Mouse (Mus musculus): ENCODE measurements around the gene Fbxw17.
"Not testable (repeated sequence)": the region's sequence is repeated elsewhere in the genome, so short reads cannot be mapped to it uniquely, and the experiment has no call there.

Fbxw17 gene

GRCm38 (mm10) chr13:50417389-50418183, at the start of gene Fbxw17:
Gene Fbxw17 (plus strand): TSS chr13:50417864.
- DNase-seq, result peak; percentile 71

GRCm38 (mm10) chr13:50372934-50373705, 44.5 kb upstream of the Fbxw17 start:
- not testable (repeated sequence) for DNase-seq

GRCm38 (mm10) chr13:50389146-50389545, 28.5 kb upstream of the Fbxw17 start:
- DNase-seq, result not testable (repeated sequence)

- no peak for DNase-seq
These were observed 757 bp downstream of the Fbxw17 start for GRCm38 (mm10) chr13:50418421-50418820.

GRCm38 (mm10) chr13:50423625-50424209, 6.1 kb downstream of the Fbxw17 start:
- no peak for DNase-seq

- no peak for DNase-seq
These were observed 6.9 kb downstream of the Fbxw17 start for GRCm38 (mm10) chr13:50424517-50424916.

- DNase-seq, result no peak
These were observed 9.0 kb downstream of the Fbxw17 start for GRCm38 (mm10) chr13:50426686-50427085.

GRCm38 (mm10) chr13:50443812-50444211, 26.1 kb downstream of the Fbxw17 start, which contains the start of gene Gm47429:
Gene Gm47429 (minus strand): TSS chr13:50443912.
- no peak for DNase-seq

GRCm38 (mm10) chr13:50445261-50445660, 27.6 kb downstream of the Fbxw17 start:
- no peak for DNase-seq

- not testable (repeated sequence) for DNase-seq
These were observed 34.6 kb downstream of the Fbxw17 start for GRCm38 (mm10) chr13:50452266-50452665.

GRCm38 (mm10) chr13:50453426-50453825, 35.8 kb downstream of the Fbxw17 start:
- DNase-seq, result no peak

GRCm38 (mm10) chr13:50460433-50460832, 42.8 kb downstream of the Fbxw17 start:
- not testable (repeated sequence) for DNase-seq

- no peak for DNase-seq
These were observed 47.2 kb downstream of the Fbxw17 start for GRCm38 (mm10) chr13:50464621-50465562.

GRCm38 (mm10) chr13:50467007-50467406, 49.3 kb downstream of the Fbxw17 start, which contains the start of gene Nutm2:
Gene Nutm2 (plus strand): TSS chr13:50467307.
- no peak for DNase-seq

All from cerebellum, adult 8-10 months (tissue).